ENCODE assay signal across 16 mouse cellular contexts in the genomic region with DNA sequence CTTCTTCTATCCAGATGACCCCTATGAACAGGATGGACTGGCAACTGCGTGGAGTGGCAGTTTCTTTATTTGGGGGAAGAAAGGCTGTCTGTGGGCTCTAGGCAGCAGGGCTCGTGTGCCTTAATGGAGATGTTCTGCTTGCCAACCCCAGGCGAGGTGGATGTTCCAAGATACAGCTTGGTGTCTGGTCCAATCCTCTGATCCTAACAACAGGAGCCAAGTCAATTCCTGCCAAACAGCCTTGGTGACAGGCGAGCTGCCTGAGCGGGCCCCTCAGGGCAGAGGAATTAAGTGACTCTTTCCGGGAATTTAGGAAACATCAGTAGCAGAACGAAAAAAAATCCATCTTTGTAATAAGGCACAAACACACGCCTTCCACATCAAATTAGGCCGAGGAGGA. TPM values are rescaled to one million over a fixed set of nuclear protein-coding genes. Genes with fewer than 3 reads are reported as not detected.
DNase-seq lines count a peak whose midpoint lies in the region; ATAC-seq and TF ChIP-seq lines count a peak whose summit lies in the region.
"Had no signal": no experiment of that assay in that cellular context is flagged by ENCODE, and none has a peak within 500 bp of the region (broad histone marks: within the 10 kb centered on the region; RNA-seq: fewer than 3 reads in every experiment).

No protein-coding gene starts in this region.

- H3K27ac ChIP-seq in hindbrain, embryonic 10.5 days, result peak overlapping the region; percentile 45
- H3K27ac ChIP-seq in hindbrain, embryonic 11.5 days (ENCODE audit: low read depth, low read length), result no peak overlapping the region
- peak overlapping the region; percentile 35; the same call in 1 of the 2 replicates for H3K27ac ChIP-seq in midbrain, embryonic 13.5 days
- no peak overlapping the region for H3K27ac ChIP-seq in intestine, postnatal 0 days (ENCODE audit: low read depth, low read length)
- H3K27ac ChIP-seq: heart, embryonic 15.5 days; kidney, embryonic 15.5 days; limb, embryonic 12.5 days; liver, embryonic 15.5 days; stomach, embryonic 15.5 days had no signal

- no peaks in the 10 kb centered on the region for H3K27me3 ChIP-seq in hindbrain, embryonic 10.5 days (ENCODE audit: insufficient read depth, poor library complexity, severe bottlenecking)
- no peaks in the 10 kb centered on the region for H3K27me3 ChIP-seq in hindbrain, embryonic 11.5 days (ENCODE audit: control insufficient read depth, insufficient read depth, low read length)
- no peaks in the 10 kb centered on the region; the same call in 1 of the 2 replicates for H3K27me3 ChIP-seq in midbrain, embryonic 13.5 days
- no peaks in the 10 kb centered on the region for H3K27me3 ChIP-seq in intestine, postnatal 0 days (replicated peaks; ENCODE audit: control insufficient read depth, insufficient read depth, low read length)
- H3K27me3 ChIP-seq: heart, embryonic 15.5 days; kidney, embryonic 15.5 days; limb, embryonic 12.5 days; liver, embryonic 15.5 days; stomach, embryonic 15.5 days had no signal

- no peak overlapping the region for H3K4me2 ChIP-seq in hindbrain, embryonic 11.5 days (replicated peaks; ENCODE audit: low read depth, low read length)
- no peak overlapping the region for H3K4me2 ChIP-seq in midbrain, embryonic 13.5 days (replicated peaks)
- H3K4me2 ChIP-seq in intestine, postnatal 0 days (replicated peaks; ENCODE audit: low read depth), result no peak overlapping the region
- H3K4me2 ChIP-seq: heart, embryonic 15.5 days; kidney, embryonic 15.5 days; limb, embryonic 12.5 days; liver, embryonic 15.5 days; stomach, embryonic 15.5 days had no signal

- WGBS in hindbrain, embryonic 10.5 days, result 66% methylated on average over 9 of the region's 9 CpGs
- 52% methylated on average over 9 of the region's 9 CpGs for WGBS in hindbrain, embryonic 11.5 days
- 36% methylated on average over 9 of the region's 9 CpGs for WGBS in midbrain, embryonic 13.5 days
- WGBS in intestine, postnatal 0 days, result 61% methylated on average over 9 of the region's 9 CpGs

- no peaks in the 10 kb centered on the region for H3K9me3 ChIP-seq in hindbrain, embryonic 10.5 days
- H3K9me3 ChIP-seq in hindbrain, embryonic 11.5 days (ENCODE audit: control insufficient read depth, low read length), result no peaks in the 10 kb centered on the region
- H3K9me3 ChIP-seq in midbrain, embryonic 13.5 days, result no peaks in the 10 kb centered on the region
- no peaks in the 10 kb centered on the region for H3K9me3 ChIP-seq in intestine, postnatal 0 days (ENCODE audit: control insufficient read depth)
- H3K9me3 ChIP-seq: heart, embryonic 15.5 days; kidney, embryonic 15.5 days; liver, embryonic 15.5 days; stomach, embryonic 15.5 days had no signal

- peaks cover 37% of the 10 kb centered on the region for H3K4me1 ChIP-seq in hindbrain, embryonic 10.5 days (replicated peaks)
- H3K4me1 ChIP-seq in hindbrain, embryonic 11.5 days (replicated peaks; ENCODE audit: control insufficient read depth, insufficient read depth, low read length), result 0 out of 2 replicates have a peak, but pooled peaks cover 3% of the 10 kb centered on the region
- peaks cover 29% of the 10 kb centered on the region for H3K4me1 ChIP-seq in midbrain, embryonic 13.5 days (replicated peaks)
- H3K4me1 ChIP-seq in intestine, postnatal 0 days (replicated peaks; ENCODE audit: control insufficient read depth, insufficient read depth, low read length), result 0 out of 2 replicates have a peak, but pooled peaks cover 4% of the 10 kb centered on the region

- no peak for TF ChIP-seq CTCF in intestine, postnatal 0 days (IDR thresholded peaks at IDR 0.05; ENCODE audit: low read depth)

- no peak for ATAC-seq in hindbrain, embryonic 11.5 days (ENCODE audit: low FRiP score)
- ATAC-seq in midbrain, embryonic 13.5 days, result 0 out of 2 replicates have a peak, but pooled peaks have one; percentile 9
- no peak for ATAC-seq in intestine, postnatal 0 days

- H3K36me3 ChIP-seq in hindbrain, embryonic 10.5 days, result no peaks in the 10 kb centered on the region
- no peaks in the 10 kb centered on the region for H3K36me3 ChIP-seq in hindbrain, embryonic 11.5 days (ENCODE audit: control insufficient read depth, insufficient read depth, low read length)
- H3K36me3 ChIP-seq in midbrain, embryonic 13.5 days, result no peaks in the 10 kb centered on the region
- peaks cover 20% of the 10 kb centered on the region; the same call in 1 of the 2 replicates for H3K36me3 ChIP-seq in intestine, postnatal 0 days (ENCODE audit: control insufficient read depth, insufficient read depth)
- H3K36me3 ChIP-seq: G1E; heart, embryonic 15.5 days; limb, embryonic 12.5 days; liver, embryonic 15.5 days; stomach, embryonic 15.5 days had no signal

- no peak overlapping the region for H3K4me3 ChIP-seq in hindbrain, embryonic 10.5 days
- no peak overlapping the region for H3K4me3 ChIP-seq in hindbrain, embryonic 11.5 days (ENCODE audit: low read depth, low read length)
- H3K4me3 ChIP-seq in midbrain, embryonic 13.5 days (replicated peaks), result no peak overlapping the region
- no peak overlapping the region for H3K4me3 ChIP-seq in intestine, postnatal 0 days (ENCODE audit: low read depth, low read length)
- H3K4me3 ChIP-seq: heart, embryonic 15.5 days; kidney, embryonic 15.5 days; limb, embryonic 12.5 days; liver, embryonic 15.5 days; stomach, embryonic 15.5 days had no signal

- H3K9ac ChIP-seq in hindbrain, embryonic 11.5 days (ENCODE audit: low read depth, low read length), result no peak overlapping the region
- H3K9ac ChIP-seq in midbrain, embryonic 13.5 days (replicated peaks), result 0 out of 2 replicates have a peak overlapping the region, but pooled peaks have one; percentile 14
- H3K9ac ChIP-seq in intestine, postnatal 0 days (ENCODE audit: low read depth, low read length), result no peak overlapping the region
- H3K9ac ChIP-seq: heart, embryonic 15.5 days; kidney, embryonic 15.5 days; limb, embryonic 12.5 days; liver, embryonic 15.5 days; stomach, embryonic 15.5 days had no signal

- DNase-seq in hindbrain, embryonic 10.5 days (ENCODE audit: low spot score), result no peak
- no peak for DNase-seq in hindbrain, embryonic 11.5 days (ENCODE audit: low spot score)
- peak; percentile 58 for DNase-seq in cerebellum, adult 11-12 months
- peak; percentile 64 for DNase-seq in cerebellum, adult 9-11 months
- DNase-seq in right cerebral cortex, postnatal 25 days, result no peak
- DNase-seq in spleen, postnatal 14 days (ENCODE audit: low spot score in 2 of 2), result no peak
- DNase-seq: adrenal gland, adult 8-10 months; retina, postnatal 1 day had no signal

RNA-seq across cellular contexts. Expression of a gene that starts 38.6 kb away (rescaled TPM):
- polyA plus RNA-seq in hindbrain, embryonic 10.5 days (2016; fragmentation: Nextera tagmentation; extraction: Ambion mirVana), result 2.1 and 2.4 TPM in 2 replicates
- polyA plus RNA-seq in hindbrain, embryonic 11.5 days (2014; fragmentation: Nextera tagmentation; extraction: Ambion mirVana), result 1.5 and 2.2 TPM in 2 replicates
- polyA plus RNA-seq in midbrain, embryonic 13.5 days (2015; fragmentation: Nextera tagmentation; extraction: Ambion mirVana), result 1.9 and 2.4 TPM in 2 replicates
- polyA plus RNA-seq in intestine, postnatal 0 days (2015; fragmentation: Nextera tagmentation; extraction: Ambion mirVana), result 10.5 and 12.9 TPM in 2 replicates
- polyA plus RNA-seq: G1E had no signal

Comparison
In these comparisons a context has a peak if more than half of its experiments do, and no peak if none do; other contexts are left out.
1. H3K27ac ChIP-seq: peak in hindbrain, embryonic 10.5 days (single experiment) and midbrain, embryonic 13.5 days (single experiment); none in hindbrain, embryonic 11.5 days (single experiment) and intestine, postnatal 0 days (single experiment).
2. DNase-seq: peak in cerebellum, adult 11-12 months (single experiment) and cerebellum, adult 9-11 months (single experiment); none in hindbrain, embryonic 10.5 days (single experiment), hindbrain, embryonic 11.5 days (single experiment), right cerebral cortex, postnatal 25 days (single experiment) and spleen, postnatal 14 days (0 of 2).